Mouse (Mus musculus): Measurements from ENCODE around the gene Zcchc8. TPM values are rescaled to one million over a fixed set of nuclear protein-coding genes. Genes with fewer than 3 reads are reported as not detected.

Zcchc8 gene
- polyA plus RNA-seq (2012; fragmentation: generic; extraction: Trizol) = 10 to 100 TPM in 1 of 2 experiments, 1 to 10 TPM in 1; 2.1 to 18.1 TPM

GRCm38 (mm10) chr5:123720328-123721311 lies at the start of gene Zcchc8:
Gene Zcchc8, minus strand, starts transcription at chr5:123721100.

GRCm38 (mm10) chr5:123749065-123750064 lies 28.5 kb upstream of the Zcchc8 start, which contains the start of the genes Rsrc2 and Kntc1:
Gene Rsrc2, minus strand, starts transcription at chr5:123749414.
Gene Kntc1, plus strand, starts transcription at chr5:123749716.

GRCm38 (mm10) chr5:123684221-123685144 lies 36.4 kb downstream of the Zcchc8 start, which contains the start of gene Clip1:
Gene Clip1, minus strand, starts transcription at chr5:123684618.

Other genes with a start within 250 kb of the Zcchc8 start
- not detected for gene Lrrc43, start 231.8 kb downstream of the Zcchc8 start, polyA plus RNA-seq (2012; fragmentation: generic; extraction: Trizol)
- not detected for gene Il31, start 231.6 kb downstream of the Zcchc8 start, polyA plus RNA-seq (2012; fragmentation: generic; extraction: Trizol)
- under 1 TPM; 0.05 to 0.45 TPM for gene B3gnt4, start 210.6 kb downstream of the Zcchc8 start, polyA plus RNA-seq (2012; fragmentation: generic; extraction: Trizol)
- gene Diablo, start 196.9 kb downstream of the Zcchc8 start, polyA plus RNA-seq (2012; fragmentation: generic; extraction: Trizol) = 10 to 100 TPM; 21.5 to 35.0 TPM
- gene Gm49027, start 195.6 kb downstream of the Zcchc8 start, polyA plus RNA-seq (2012; fragmentation: generic; extraction: Trizol) = under 1 TPM in 1 of 2 experiments, not detected in 1; 0.08 TPM
- gene Vps33a, start 148.1 kb downstream of the Zcchc8 start, polyA plus RNA-seq (2012; fragmentation: generic; extraction: Trizol) = 10 to 100 TPM in 1 of 2 experiments, 1 to 10 TPM in 1; 5.3 to 13.7 TPM
- gene Clip1, start 36.5 kb downstream of the Zcchc8 start, polyA plus RNA-seq (2012; fragmentation: generic; extraction: Trizol) = 10 to 100 TPM in 1 of 2 experiments, 1 to 10 TPM in 1; 1.6 to 18.9 TPM
- 10 to 100 TPM in 1 of 2 experiments, 1 to 10 TPM in 1; 1.8 to 12.9 TPM for gene Rsrc2, start 28.3 kb upstream of the Zcchc8 start, polyA plus RNA-seq (2012; fragmentation: generic; extraction: Trizol)
- gene Kntc1, start 28.6 kb upstream of the Zcchc8 start, polyA plus RNA-seq (2012; fragmentation: generic; extraction: Trizol) = 1 to 10 TPM; 1.3 to 7.6 TPM
- gene Hcar2, start 144.4 kb upstream of the Zcchc8 start, polyA plus RNA-seq (2012; fragmentation: generic; extraction: Trizol) = not detected
- under 1 TPM in 1 of 2 experiments, not detected in 1; 0.40 TPM for gene Hcar1, start 158.9 kb upstream of the Zcchc8 start, polyA plus RNA-seq (2012; fragmentation: generic; extraction: Trizol)
- 10 to 100 TPM; 10.1 to 27.1 TPM for gene Denr, start 186.1 kb upstream of the Zcchc8 start, polyA plus RNA-seq (2012; fragmentation: generic; extraction: Trizol)
- gene Gm43518, start 206.3 kb upstream of the Zcchc8 start, polyA plus RNA-seq (2012; fragmentation: generic; extraction: Trizol) = under 1 TPM in 1 of 2 experiments, not detected in 1; 0.66 TPM
- 1 to 10 TPM; 1.5 to 3.4 TPM for gene Ccdc62, start 209.6 kb upstream of the Zcchc8 start, polyA plus RNA-seq (2012; fragmentation: generic; extraction: Trizol)

Measured in C3H10T1/2 (cell line).